Mouse (Mus musculus) B cell, adult (primary cell): ENCODE measurements around the gene F11. TPM values are rescaled to one million over a fixed set of nuclear protein-coding genes. Genes with fewer than 3 reads are reported as not detected.

Source experiments
- total RNA-seq: library from RNA; stranded (reverse); gene quantifications from 4 replicates; pipeline ENCODE4 v1.2.4, GENCODE M21; 2023; ENCODE audit not compliant: inconsistent age

Gene F11
- total RNA-seq, result not detected in 4 replicates

GRCm38 (mm10) chr8:45261920-45262319 lies at the start of gene F11:
TSS of gene F11 (minus strand) at chr8:45262031.

GRCm38 (mm10) chr8:45308366-45308765 lies 46.5 kb upstream of the F11 start, which contains the start of gene Gm45753:
TSS of gene Gm45753 (minus strand) at chr8:45308466.

GRCm38 (mm10) chr8:45294687-45295086 lies 32.9 kb upstream of the F11 start, which contains the start of gene Klkb1:
TSS of gene Klkb1 (minus strand) at chr8:45294859.

Other genes with a start within 250 kb of the F11 start
- gene Mtnr1a, start 192.9 kb downstream of the F11 start, total RNA-seq, result not detected in 4 replicates
- 0.13 TPM in 1 of 4 replicates, not detected in the others for gene Klkb1, start 32.8 kb upstream of the F11 start, total RNA-seq
- not detected in 4 replicates for gene Gm45753, start 46.4 kb upstream of the F11 start, total RNA-seq
- gene Cyp4v3, start 71.2 kb upstream of the F11 start, total RNA-seq, result 8.0 to 8.6 TPM (median 8.1 TPM) in 4 replicates
- 0.63 to 1.4 TPM (median 0.98 TPM) in 4 replicates for gene Fam149a, start 120.3 kb upstream of the F11 start, total RNA-seq
- 18.1 to 23.4 TPM (median 20.0 TPM) in 4 replicates for gene Tlr3, start 149.0 kb upstream of the F11 start, total RNA-seq
- gene Sorbs2, start 245.8 kb upstream of the F11 start, total RNA-seq, result 9.9 to 11.6 TPM (median 10.9 TPM) in 4 replicates